Mouse (Mus musculus) hindbrain, embryonic 10.5 days (tissue): Measurements from ENCODE around the gene Add3. TPM values are rescaled to one million over a fixed set of nuclear protein-coding genes. Genes with fewer than 3 reads are reported as not detected.

Source experiments
- DNase-seq: peaks from one replicate; pipeline ENCODE4 v3.0.0-alpha.2; 2017; ENCODE audit warnings: low spot score
- H3K27ac ChIP-seq: fragments of 300-500 bp; sonication (generic); 2 replicates; pipeline ENCODE4 v1.5.1; 2016; ENCODE audit warnings: mild to moderate bottlenecking, moderate library complexity
- H3K27me3 ChIP-seq: fragments of 300-500 bp; sonication (generic); 2 replicates; pipeline ENCODE4 v1.6.1; 2016; ENCODE audit warnings: mild to moderate bottlenecking; ENCODE audit not compliant: poor library complexity, insufficient read depth, severe bottlenecking
- H3K36me3 ChIP-seq: fragments of 300-500 bp; sonication (generic); 2 replicates; pipeline ENCODE4 v1.6.1; 2016; ENCODE audit warnings: mild to moderate bottlenecking, moderate library complexity
- H3K4me1 ChIP-seq: fragments of 300-500 bp; sonication (generic); replicated peaks from 2 replicates; pipeline ENCODE4 v1.6.1; 2016; ENCODE audit warnings: mild to moderate bottlenecking
- H3K4me3 ChIP-seq: fragments of 300-500 bp; sonication (generic); 2 replicates; pipeline ENCODE4 v1.5.1; 2016; ENCODE audit warnings: mild to moderate bottlenecking, moderate library complexity
- H3K9me3 ChIP-seq: fragments of 300-500 bp; sonication (generic); 2 replicates; pipeline ENCODE4 v1.6.1; 2016; ENCODE audit warnings: mild to moderate bottlenecking, moderate library complexity
- WGBS: fragments of 180-500 bp; shearing (Covaris S2); methylation state at CpG from one replicate; pipeline ENCODE4 v1.1.7; 2016; 5-methylcytosine and 5-hydroxymethylcytosine counted together
- polyA plus RNA-seq: library from polyadenylated mRNA; unstranded; fragments of >200 nt; fragmentation: Nextera tagmentation; extraction: Ambion mirVana; gene quantifications from 2 replicates; pipeline ENCODE4 v1.2.1, GENCODE M21; 2016

The Add3 gene
- polyA plus RNA-seq, 1 experiment from 2014 or later: 45.9 TPM

- DNase-seq: peak; percentile 50
- Histone ChIP-seq H3K9me3 (no peaks in the 10 kb centered on the region), H3K4me1 (peaks cover 4% of the 10 kb centered on the region; the same call in 1 of the 2 replicates), H3K4me3 (no peak overlapping the region), H3K27me3 (no peaks in the 10 kb centered on the region), H3K36me3 (peaks cover 17% of the 10 kb centered on the region), H3K27ac (peak overlapping the region; percentile 78)
- 20% methylated on average over 11 of the region's 11 CpGs for WGBS
These were observed 107.8 kb downstream of the Add3 start for GRCm38 (mm10) chr19:53248023-53248494.

GRCm38 (mm10) chr19:53251015-53251414, 110.8 kb downstream of the Add3 start:
- Histone ChIP-seq H3K9me3 (no peaks in the 10 kb centered on the region), H3K27ac (no peak overlapping the region), H3K4me1 (peaks cover 4% of the 10 kb centered on the region; the same call in 1 of the 2 replicates), H3K36me3 (peaks cover 2% of the 10 kb centered on the region; the same call in 1 of the 2 replicates), H3K27me3 (no peaks in the 10 kb centered on the region), H3K4me3 (no peak overlapping the region)
- DNase-seq: no peak
- WGBS: 92% methylated on average over 7 of the region's 7 CpGs

DNA sequence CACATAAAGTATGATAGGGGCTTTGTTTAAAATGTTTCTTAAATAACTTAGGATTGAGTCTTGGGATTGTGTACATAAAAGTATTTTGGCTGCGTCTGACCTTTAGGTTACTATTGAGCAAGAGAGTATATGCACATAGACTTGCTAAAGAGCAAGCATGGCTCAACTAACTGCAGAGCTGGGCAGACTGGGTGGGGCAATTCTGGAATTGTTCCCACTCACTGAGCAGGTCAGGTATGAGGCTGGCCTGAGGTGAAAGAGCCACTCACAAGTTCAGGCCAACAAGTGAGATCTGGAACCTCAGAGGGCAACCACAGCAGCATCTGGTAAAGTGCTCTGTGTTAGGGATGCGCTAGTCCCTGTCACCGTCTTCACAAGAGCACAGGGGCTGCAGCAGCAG, 111.4 kb downstream of the Add3 start:
- Histone ChIP-seq H3K27ac (no peak overlapping the region), H3K9me3 (no peaks in the 10 kb centered on the region), H3K4me3 (no peak overlapping the region), H3K27me3 (no peaks in the 10 kb centered on the region), H3K4me1 (peaks cover 4% of the 10 kb centered on the region; the same call in 1 of the 2 replicates), H3K36me3 (0 out of 2 replicates have a peak, but pooled peaks cover 2% of the 10 kb centered on the region)
- no peak for DNase-seq
- WGBS: 88% methylated on average over 3 of the region's 3 CpGs

GRCm38 (mm10) chr19:53252111-53253028, 112.1 kb downstream of the Add3 start:
- Histone ChIP-seq H3K4me1 (peaks cover 4% of the 10 kb centered on the region; the same call in 1 of the 2 replicates), H3K4me3 (no peak overlapping the region), H3K27ac (no peak overlapping the region), H3K9me3 (no peaks in the 10 kb centered on the region), H3K27me3 (no peaks in the 10 kb centered on the region), H3K36me3 (0 out of 2 replicates have a peak, but pooled peaks cover 2% of the 10 kb centered on the region)
- DNase-seq: no peak
- WGBS: 90% methylated on average over 15 of the region's 15 CpGs

DNA sequence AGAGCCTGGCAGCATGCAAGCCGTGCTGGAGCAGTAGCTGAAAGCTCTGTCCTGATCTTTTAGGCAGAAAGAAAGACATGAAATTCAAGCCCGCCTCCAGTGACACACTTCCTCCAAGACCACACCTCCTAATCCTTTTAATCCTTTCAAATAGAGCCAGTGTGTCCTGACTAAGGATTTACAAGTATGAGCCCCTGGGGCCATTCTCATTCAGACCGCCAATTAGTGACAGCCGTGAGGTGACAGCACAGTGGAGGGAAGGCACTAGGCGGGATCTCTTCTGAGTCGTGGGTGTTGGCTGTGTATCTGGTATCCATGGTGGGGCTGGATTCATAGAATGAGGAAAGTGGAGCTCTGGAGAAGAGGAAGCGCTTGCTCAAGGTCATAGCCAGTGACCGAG, 116.1 kb downstream of the Add3 start:
- H3K9me3 ChIP-seq: no peaks in the 10 kb centered on the region
- H3K27ac ChIP-seq: no peak overlapping the region
- no peaks in the 10 kb centered on the region for H3K36me3 ChIP-seq
- H3K4me3 ChIP-seq: no peak overlapping the region
- no peak for DNase-seq
- H3K27me3 ChIP-seq: no peaks in the 10 kb centered on the region
- H3K4me1 ChIP-seq: peaks cover 16% of the 10 kb centered on the region
- WGBS: 90% methylated on average over 8 of the region's 8 CpGs

- 88% methylated on average over 7 of the region's 7 CpGs for WGBS
- no peaks in the 10 kb centered on the region for H3K36me3 ChIP-seq
- no peaks in the 10 kb centered on the region for H3K27me3 ChIP-seq
- DNase-seq: no peak
- no peak overlapping the region for H3K27ac ChIP-seq
- H3K4me3 ChIP-seq: no peak overlapping the region
- H3K9me3 ChIP-seq: no peaks in the 10 kb centered on the region
- peaks cover 16% of the 10 kb centered on the region for H3K4me1 ChIP-seq
These were observed 116.8 kb downstream of the Add3 start for GRCm38 (mm10) chr19:53256991-53257594.

- 92% methylated on average over 15 of the region's 15 CpGs for WGBS
- H3K27ac ChIP-seq: peak overlapping the region; percentile 45; the same call in 1 of the 2 replicates
- no peak overlapping the region for H3K4me3 ChIP-seq
These were observed 117.7 kb downstream of the Add3 start for GRCm38 (mm10) chr19:53257631-53258560.

DNA sequence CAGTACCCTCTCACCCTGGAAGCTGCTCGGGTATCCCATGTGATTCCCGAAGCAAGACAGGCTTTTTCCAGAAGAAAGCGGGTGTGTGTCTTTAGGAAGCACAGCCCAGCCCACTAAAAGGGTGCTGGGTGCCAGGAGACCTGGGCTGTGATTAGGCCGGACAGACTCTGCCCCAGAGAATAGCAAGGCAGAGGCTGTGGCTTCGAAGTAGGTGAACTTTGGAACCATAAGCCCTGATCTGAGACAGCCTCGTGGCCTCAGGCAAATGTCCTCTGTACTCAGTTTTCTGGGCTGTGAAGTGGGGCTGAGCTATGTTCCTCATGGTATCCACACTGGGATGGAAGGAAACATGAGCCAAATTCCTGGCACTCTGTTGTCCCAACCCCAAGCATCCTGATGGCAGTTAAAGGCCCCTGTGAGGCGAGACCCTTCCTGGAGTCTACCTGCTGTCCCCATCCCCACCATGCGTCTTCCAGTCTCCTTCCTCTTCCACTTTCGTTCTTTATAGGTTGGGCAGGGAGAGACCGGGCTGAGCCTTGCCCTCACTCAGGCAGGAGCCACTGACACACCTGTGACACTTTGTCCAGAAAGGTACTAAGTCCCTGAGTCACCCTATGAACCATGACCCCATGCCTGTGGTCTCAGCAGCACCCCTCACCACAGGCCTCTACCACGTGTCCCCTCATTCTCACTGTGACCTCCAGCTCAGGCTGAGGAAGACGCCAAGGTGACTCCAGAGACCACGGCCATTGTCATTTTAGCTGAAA, 118.7 kb downstream of the Add3 start:
- H3K9me3 ChIP-seq: no peaks in the 10 kb centered on the region
- H3K4me1 ChIP-seq: peaks cover 20% of the 10 kb centered on the region
- H3K27me3 ChIP-seq: no peaks in the 10 kb centered on the region
- 85% methylated on average over 13 of the region's 13 CpGs for WGBS
- peak overlapping the region; percentile 72 for H3K27ac ChIP-seq
- DNase-seq: no peak
- H3K36me3 ChIP-seq: no peaks in the 10 kb centered on the region
- H3K4me3 ChIP-seq: no peak overlapping the region

More at GRCm38 (mm10) chr19:53257631-53258560, 117.7 kb downstream of the Add3 start:
- H3K4me1 ChIP-seq: peaks cover 16% of the 10 kb centered on the region
- H3K9me3 ChIP-seq: no peaks in the 10 kb centered on the region
- no peaks in the 10 kb centered on the region for H3K27me3 ChIP-seq
- no peaks in the 10 kb centered on the region for H3K36me3 ChIP-seq
- DNase-seq: no peak

- Histone ChIP-seq H3K9me3 (no peaks in the 10 kb centered on the region), H3K27ac (peak overlapping the region; percentile 72), H3K36me3 (no peaks in the 10 kb centered on the region), H3K4me3 (no peak overlapping the region), H3K4me1 (peaks cover 26% of the 10 kb centered on the region), H3K27me3 (no peaks in the 10 kb centered on the region)
- WGBS: 73% methylated on average over 5 of the region's 5 CpGs
- no peak for DNase-seq
These were observed 119.3 kb downstream of the Add3 start for GRCm38 (mm10) chr19:53259541-53259940.

DNA sequence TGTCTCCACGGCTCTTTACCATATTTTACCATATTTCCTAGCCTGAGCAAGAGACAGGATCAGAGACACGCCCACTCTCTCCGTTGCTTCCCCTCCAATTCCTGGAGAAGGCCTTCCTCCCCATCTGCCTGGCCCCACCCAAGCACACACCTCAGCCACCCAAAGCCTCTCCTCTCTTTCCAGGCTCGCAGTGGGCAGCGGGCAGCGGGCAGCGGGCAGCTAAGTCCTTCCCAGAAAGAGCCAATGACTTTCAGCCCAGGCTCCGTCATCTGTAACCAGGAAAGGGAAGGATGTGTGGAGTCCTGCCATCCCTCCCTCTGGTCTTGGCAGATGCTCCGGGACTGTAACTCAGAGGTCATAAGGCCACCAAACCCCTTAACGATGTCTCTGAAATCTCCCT, 120.0 kb downstream of the Add3 start:
- peaks cover 33% of the 10 kb centered on the region for H3K4me1 ChIP-seq
- peak overlapping the region; percentile 72 for H3K27ac ChIP-seq
- H3K36me3 ChIP-seq: no peaks in the 10 kb centered on the region
- no peaks in the 10 kb centered on the region for H3K27me3 ChIP-seq
- H3K9me3 ChIP-seq: no peaks in the 10 kb centered on the region
- no peak overlapping the region for H3K4me3 ChIP-seq
- 78% methylated on average over 10 of the region's 10 CpGs for WGBS
- no peak for DNase-seq

- DNase-seq: no peak
- peak overlapping the region; percentile 25 for H3K27ac ChIP-seq
- peaks cover 36% of the 10 kb centered on the region for H3K4me1 ChIP-seq
- H3K9me3 ChIP-seq: no peaks in the 10 kb centered on the region
- no peak overlapping the region for H3K4me3 ChIP-seq
- no peaks in the 10 kb centered on the region for H3K27me3 ChIP-seq
- WGBS: 91% methylated on average over 4 of the region's 4 CpGs
- no peaks in the 10 kb centered on the region for H3K36me3 ChIP-seq
These were observed 120.6 kb downstream of the Add3 start for GRCm38 (mm10) chr19:53260828-53261227.
